Mouse (Mus musculus): ENCODE results near the gene Zbtb21.

GRCm38 (mm10) chr16:97962151-97962948 is at the start of gene Zbtb21, which contains the start of gene C2cd2:
- TF ChIP-seq CTCF (IDR thresholded peaks at IDR 0.05; ENCODE audit: low read depth): no peak
- no peak for TF ChIP-seq EP300 (IDR thresholded peaks at IDR 0.05; ENCODE audit: low read depth)

Data from liver, postnatal 0 days (tissue).